Mouse (Mus musculus) A20 (cell line): ENCODE results near the gene Abhd17c.
A peak's percentile ranks its signal among the peaks of the same experiment; 100 is the strongest.
"Not testable (repeated sequence)": the region's sequence is repeated elsewhere in the genome, so short reads cannot be mapped to it uniquely, and the experiment has no call there.

ENCODE experiments used
- DNase-seq: peaks from one replicate; pipeline ENCODE4 v3.0.0-alpha.2; 2011; ENCODE audit warnings: low read depth, low spot score

The Abhd17c gene

DNA sequence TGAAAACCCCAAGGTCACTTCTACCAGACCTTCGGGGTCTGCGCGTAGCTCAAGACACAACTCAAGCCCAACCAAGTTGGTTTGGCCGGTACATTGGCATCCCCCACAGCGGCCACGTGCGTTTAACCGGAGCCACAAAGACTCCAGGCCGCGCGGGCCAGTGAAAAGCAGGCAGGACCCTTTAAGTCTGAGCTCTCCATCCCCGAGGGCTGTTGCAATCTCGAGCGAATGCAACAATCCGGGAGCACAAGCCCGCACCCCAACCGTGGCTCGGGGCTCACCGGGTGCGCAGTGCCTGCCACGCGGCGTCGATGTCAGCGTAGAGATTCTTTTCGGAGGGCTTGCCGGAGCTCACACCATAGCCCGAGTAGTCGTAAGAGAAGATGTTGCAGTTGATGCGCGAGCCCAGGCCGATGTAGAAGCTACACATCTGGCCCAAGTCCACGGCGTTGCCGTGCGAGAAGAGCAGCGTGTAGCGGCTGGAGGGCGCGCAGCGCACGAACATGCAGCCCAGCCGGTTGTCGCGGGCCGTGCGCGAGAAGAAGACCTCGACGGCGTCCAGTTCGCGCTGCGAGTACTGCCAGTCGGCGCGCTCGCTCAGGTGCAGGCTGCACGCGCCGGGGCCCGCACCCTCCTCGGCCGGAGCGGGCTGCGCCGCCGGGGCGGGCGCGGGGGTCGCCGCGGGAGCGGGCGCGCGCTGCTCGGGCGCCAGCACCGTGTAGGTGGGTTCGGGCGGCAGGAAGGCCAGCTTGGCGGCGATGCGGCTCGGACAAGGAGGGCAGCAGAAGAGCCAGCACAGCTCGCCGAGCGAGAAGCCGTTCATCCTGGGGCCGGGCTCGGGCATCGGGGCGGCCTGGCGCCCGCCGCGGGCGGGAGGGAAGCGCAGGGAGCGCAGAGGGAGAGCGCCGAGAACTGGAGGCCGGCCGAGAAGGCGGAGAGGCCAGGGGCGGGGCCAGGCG, at the start of gene Abhd17c:
TSS of gene Abhd17c (minus strand) at position 893 of the 959 bp plus-strand sequence.
- DNase-seq = peak; percentile 78

DNA sequence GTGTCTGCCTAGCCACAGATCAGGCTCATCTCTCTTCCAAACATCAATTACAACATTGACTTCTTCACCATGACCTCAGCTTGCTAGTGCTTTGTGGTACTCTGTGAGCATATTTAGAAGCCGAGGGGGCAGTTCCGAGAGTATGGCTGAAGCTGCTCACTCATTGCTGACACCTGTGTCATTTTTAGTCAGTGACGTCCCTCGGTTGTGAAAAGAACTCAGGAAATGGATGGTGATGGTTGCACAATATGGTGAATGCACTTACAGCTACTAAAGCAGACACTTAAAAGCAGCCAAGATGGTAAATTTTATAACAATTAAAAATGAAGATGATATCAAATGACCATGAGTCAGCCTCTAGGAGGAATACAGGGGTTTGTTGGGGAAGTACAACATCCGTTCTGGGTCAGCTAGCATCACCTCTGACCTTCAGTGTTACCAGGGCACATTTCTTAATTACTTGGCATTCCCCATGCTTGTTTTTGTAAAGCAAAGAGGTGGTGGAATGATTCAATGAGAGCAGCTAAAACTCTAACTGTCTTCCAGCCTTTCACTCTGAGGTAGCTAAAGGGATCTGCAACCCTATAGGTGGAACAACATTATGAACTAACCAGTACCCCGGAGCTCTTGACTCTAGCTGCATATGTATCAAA, 45.6 kb upstream of the Abhd17c start:
- no peak for DNase-seq

- no peak for DNase-seq
Observed at GRCm38 (mm10) chr7:84196221-84196620, 44.5 kb upstream of the Abhd17c start.

GRCm38 (mm10) chr7:84192256-84192655, 40.6 kb upstream of the Abhd17c start:
- DNase-seq = no peak

GRCm38 (mm10) chr7:84191476-84191875, 39.8 kb upstream of the Abhd17c start:
- no peak for DNase-seq

GRCm38 (mm10) chr7:84188196-84188595, 36.5 kb upstream of the Abhd17c start:
- DNase-seq = no peak

DNA sequence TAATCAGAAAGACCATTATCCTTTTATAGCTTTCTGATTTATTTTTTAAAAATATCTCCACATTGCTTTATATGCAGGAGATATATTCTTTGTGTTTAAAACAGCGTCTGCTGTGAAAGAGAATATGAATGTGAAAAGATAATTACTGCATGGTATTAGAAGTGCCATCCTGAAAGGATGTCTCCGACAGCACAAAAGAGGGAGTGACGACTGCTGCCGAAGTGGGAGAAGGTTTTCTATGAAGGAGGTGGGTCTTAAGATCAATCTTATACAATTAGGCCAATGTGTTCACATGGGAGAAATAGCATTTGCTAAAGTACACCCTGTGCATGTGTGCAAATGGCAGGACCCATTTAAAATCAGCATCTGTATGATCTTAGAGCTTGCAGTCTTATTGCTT, 33.5 kb upstream of the Abhd17c start:
- DNase-seq = no peak

DNA sequence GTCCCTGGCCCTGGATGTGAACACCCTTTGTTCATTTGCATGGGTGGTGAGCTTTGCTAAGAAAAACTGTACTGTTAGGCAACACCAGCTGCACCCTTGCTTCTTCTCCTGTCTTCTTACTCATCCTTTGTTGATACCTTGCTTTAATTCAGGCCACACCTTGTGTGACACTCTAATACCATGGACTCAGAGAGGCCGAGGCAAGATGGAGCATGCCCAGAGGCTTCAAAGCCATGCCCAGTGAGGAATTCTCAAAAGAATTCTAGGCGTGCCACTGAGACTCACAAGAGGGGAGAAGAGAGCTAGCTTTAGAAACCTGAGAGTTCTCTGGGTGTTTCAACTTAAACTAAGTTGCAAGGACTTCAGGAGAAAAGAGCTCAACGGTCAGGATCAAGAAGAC, 33.0 kb upstream of the Abhd17c start:
- DNase-seq = no peak

GRCm38 (mm10) chr7:84178809-84179208, 27.1 kb upstream of the Abhd17c start:
- not testable (repeated sequence) for DNase-seq

DNA sequence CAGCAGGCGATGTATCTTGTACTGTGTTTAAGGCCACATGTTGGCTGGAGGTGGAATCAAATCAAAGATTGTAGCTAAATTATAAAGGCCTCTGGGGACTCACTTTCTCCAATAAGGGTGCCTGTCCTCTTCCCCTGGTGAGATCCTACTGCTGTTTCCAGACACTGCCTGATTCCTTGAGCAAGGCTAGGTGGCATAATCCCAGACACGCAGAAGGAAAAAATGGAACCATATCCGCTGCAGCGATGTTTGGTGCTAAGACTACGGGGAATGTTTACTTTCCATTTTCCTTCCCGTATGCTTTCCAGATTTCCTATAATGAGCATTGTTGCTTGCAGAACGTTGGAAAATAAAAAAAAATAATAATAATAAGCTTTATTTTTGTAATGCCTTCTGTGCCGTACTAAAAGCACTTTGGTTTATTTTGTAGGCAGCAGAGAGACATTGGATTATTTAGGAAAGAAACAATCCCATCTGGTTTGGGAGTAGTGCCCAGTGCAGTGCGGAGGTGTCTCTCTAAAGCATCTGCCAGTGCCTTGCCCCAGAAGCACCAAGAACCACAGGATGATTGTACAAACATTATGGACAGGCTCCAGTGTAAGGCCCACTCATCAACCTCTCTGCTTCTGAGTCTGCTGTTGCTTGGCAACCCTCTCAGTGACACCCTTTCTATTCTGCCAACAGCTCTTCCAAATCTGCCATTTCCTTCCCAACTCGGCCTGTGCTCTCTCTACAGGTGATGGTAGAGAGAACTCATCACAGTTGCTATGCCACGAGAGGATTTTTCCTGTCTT, 23.2 kb upstream of the Abhd17c start:
- no peak for DNase-seq

- DNase-seq = no peak
Observed at GRCm38 (mm10) chr7:84173394-84173793, 21.7 kb upstream of the Abhd17c start.

- no peak for DNase-seq
Observed at GRCm38 (mm10) chr7:84171177-84171787, 19.6 kb upstream of the Abhd17c start.

DNA sequence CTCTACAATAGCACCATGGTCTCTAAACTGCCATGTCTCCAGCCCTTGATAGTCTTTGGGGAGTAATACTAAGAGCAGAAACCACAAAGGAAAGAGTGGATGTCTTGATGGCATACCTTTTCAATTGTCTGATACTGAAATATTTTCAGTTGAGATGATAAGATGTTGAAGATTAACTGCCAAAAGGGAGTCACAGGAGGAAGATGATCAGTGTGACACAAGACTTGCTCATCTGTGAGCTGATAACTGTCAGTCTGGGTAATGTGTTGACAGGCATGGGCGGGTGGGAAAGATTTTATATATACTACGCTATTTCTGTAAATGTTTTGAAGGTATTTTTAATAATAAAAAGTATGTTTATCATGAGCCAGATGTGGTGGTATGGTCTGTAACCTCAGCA, 16.7 kb upstream of the Abhd17c start:
- no peak for DNase-seq

DNA sequence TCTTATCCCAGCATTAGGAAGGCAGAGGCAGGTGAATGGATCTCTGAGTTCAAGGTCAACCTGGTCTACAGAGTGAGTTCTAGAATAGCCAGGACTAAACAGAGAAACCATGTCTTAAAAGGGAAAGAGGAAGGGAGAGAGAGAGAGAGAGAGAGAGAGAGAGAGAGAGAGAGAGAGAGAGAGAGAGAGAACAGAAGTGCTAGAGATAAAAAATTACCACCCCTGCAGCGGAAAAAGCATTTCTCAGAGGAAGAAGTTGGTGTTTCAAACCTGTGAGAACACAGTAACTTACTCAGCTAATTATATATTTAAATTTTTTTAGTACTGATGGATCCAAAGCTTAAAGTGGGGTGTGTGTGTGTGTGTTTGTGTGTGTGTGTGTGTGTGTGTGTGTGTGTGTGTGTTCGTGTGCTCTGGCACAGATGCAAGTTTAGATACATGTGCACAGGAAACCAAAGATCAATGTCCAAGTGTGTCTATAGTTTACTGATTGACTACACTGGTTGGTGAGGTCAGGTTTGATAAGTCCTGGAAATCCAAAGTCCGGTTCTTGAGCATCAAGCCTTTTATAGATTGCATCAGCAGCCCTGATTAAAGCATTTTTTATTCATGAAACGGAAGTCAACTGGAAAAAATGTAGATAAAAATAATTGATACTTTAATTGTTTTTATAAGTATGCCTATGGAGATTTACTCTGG, 15.2 kb upstream of the Abhd17c start:
- DNase-seq = no peak

- DNase-seq = no peak
Observed at GRCm38 (mm10) chr7:84166007-84166406, 14.3 kb upstream of the Abhd17c start.

DNA sequence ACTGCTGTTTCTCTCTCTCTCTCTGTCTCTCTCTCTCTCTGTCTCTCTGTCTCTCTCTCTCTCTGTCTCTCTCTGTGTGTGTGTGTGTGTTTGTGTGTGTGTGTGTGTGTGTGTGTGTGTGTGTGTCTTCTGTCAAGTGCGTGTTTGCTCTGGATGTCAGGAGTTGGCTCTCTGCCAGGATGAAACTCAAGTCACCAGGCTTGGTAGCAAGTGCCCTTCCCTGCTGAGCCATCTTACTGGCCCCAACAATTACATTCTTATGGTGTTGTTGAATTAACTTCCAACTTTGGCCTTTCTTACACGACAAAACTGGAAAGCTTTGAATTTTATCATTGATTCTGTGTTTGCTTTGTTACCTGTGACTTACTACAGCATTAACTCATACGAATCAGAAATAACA, 13.6 kb upstream of the Abhd17c start:
- DNase-seq = no peak

- peak; percentile 43 for DNase-seq
Observed at GRCm38 (mm10) chr7:84164880-84165279, 13.2 kb upstream of the Abhd17c start.

GRCm38 (mm10) chr7:84164419-84164818, 12.7 kb upstream of the Abhd17c start:
- no peak for DNase-seq

DNA sequence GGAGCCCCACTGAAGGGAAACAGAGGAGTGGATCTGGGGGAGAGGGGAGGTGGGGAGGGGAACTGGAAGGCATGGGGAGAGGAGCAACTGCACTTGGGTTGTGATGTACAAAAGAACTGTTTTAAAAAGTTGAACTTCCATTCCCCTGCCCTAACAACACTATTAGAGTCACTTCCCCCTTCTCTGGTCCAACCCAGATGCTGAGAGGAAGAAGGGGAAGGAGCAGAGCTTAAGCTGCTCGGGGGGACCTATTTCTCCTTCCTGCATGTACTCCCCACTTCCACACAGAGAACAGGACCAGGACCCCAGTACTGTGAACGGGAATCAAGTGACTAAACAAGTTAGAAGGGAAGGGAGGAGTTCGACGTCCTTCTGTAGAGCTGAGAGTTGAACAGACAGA, 11.9 kb upstream of the Abhd17c start:
- peak; percentile 61 for DNase-seq

GRCm38 (mm10) chr7:84159414-84159813, 7.7 kb upstream of the Abhd17c start:
- DNase-seq = no peak

DNA sequence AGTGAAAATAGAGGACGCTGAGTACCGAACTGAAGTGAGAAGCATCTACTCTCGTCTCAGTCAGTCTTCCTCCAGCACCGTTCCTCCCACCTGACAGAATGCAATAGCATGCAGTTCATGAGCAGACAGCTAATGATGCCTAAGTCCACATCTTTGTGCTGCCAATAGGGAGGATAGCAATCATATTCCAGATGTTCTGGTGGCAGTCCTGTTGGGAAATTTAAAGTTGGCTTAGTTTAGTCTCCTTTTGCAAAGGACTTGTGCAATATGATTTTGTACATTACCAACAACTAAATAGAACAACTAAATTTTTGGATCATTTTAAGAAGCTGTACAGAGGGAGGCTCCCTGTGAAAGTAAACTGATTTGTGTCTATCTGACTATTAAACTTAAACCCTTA, 2.1 kb upstream of the Abhd17c start:
- no peak for DNase-seq
